Mouse (Mus musculus) gastrocnemius, postnatal 14 days (tissue): ENCODE measurements at regions not wholly inside any gene's neighbourhood (a gene's known extent, or its start where the extent isn't known, plus 50 kb on each side); places are given as distances from the start of the nearest gene placed in this dataset.

Experiments
- DNase-seq: peaks from one replicate; pipeline ENCODE4 v3.0.0; 2021; ENCODE audit warnings: mixed read lengths
- intact Hi-C: fragments of 180-260 bp; cut with DNase I; formaldehyde crosslinking; loops from one replicate; pipeline ENCODE4 v1.15.1; 2025; ENCODE audit warnings: low total_unique reads

DNA sequence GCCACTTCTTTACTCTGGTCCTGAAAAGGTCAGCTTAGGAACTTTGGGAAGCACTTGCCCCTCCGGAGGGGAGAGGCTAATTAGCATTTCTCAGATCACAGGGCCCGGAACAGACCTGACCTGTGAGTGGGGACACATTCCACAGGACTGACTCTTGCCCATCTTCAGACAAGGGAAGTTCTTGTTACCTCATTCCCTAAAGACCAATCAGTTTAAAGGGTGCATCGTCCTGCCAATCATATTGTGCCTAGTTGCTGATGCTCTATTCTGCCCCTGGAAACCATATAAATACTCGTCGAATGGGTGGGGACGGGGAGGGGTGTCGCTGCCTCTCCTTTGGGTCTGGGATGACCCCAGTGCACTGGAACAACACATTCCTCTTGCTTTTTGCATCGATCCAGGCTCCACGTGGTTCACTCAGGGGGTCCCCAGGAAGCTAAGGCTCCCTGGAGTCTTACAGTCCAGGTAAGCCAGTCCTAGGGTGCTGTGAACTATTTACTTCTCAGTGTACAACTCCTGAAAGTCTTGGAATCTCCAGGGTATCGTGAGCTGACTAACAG is 219.9 kb upstream of the Amigo2 start:
- DNase-seq = no peak
- intact Hi-C loops = no loop called here

DNA sequence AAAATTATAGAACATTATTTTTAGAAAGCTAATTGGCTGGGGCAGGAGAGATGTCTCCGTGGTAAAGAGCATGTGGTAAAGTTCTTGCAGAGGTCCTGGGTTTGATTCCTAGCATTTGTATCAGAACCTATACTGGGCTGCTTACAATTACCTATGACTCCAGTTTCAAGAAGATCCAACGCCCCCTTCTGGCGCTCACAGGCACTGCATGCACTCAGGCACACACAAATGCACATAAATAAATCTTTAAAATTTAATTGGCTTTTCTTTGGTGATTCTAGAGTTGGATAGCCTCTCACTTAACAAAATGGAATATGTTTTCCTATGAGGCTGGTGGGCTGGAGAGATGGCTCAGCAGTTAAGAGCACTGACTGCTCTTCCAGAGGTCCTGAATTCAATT is 219.0 kb upstream of the Amigo2 start:
- intact Hi-C loops = no loop called here
- DNase-seq = no peak

DNA sequence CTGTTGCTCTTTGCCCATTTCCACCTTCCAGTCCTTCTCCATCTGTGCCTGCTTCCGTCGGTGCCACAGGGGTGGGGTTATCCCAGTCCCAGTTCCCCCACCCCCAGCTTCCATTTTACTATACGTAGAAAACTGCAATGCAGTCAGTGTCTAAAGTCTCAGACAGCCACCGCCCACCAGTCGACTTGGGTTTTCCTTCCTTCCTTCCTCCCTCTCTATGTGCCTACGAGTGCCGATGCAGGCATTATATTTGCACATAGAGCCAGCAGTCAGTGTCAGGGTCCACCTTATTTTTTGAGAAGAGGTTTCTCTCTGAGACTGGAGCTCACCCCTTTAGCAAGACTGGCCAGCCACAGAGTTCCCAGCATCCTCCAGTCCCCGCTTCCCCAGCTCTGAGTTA is 218.3 kb upstream of the Amigo2 start:
- DNase-seq = no peak
- intact Hi-C loops = no loop called here

DNA sequence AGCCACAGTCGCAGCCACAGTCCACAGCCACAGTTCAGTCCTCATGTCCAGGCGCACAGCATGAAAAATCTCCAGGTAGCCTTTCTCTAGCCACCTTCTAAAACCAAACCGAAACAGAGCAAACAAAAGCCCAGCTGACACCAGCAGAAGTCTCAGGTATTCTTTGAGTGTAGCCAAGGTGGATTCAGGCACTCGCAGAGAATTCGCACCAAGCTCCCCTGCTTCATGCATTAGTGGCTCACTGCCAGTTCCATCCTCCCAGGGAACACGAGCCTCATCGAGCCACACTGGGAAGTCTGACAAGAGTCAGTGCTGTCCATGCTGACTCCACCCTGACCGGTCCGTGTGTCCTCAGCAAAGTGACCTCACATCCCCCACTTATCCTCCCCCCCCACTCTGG is 217.7 kb upstream of the Amigo2 start:
- intact Hi-C loops = no loop called here
- peak; percentile 42 for DNase-seq

DNA sequence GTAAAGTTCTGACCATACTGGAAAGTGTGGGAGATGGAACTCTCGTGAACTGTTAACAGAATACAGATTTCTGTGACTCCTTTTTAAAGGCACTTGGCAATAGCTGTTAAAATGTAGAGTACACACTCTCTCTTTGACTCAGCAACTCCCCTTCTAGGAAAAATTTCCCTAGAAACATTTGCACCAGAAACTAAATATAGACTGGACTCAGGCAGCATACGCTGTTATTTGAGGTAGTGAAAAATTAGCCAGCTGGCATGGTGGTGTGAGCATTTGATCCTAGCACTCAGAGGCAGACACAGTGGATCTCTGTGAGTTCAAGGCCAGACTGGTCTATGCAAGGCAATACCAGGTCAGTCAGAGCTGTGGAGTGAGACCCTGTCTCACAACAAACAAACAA is 215.5 kb upstream of the Amigo2 start:
- intact Hi-C loops = no loop called here
- DNase-seq = no peak

DNA sequence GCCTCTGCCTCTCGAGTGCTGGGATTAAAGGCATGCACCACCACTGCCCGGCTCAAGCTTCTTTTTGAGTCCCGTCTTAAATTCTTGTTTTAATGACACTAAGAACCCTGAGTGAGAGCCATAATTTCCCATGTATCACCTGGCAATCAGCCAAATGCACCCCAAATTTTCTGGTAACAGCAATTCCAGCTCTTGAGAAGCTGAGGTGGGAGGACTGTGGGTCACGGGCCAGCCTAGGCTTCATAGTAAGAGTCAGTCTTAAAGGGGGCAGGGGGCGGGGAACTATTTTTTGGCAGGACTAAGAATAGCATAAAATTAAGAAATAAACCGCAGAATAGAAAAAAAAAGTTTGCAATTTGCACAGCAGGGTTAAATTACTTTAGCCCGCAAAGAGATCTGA is 214.9 kb upstream of the Amigo2 start:
- no peak for DNase-seq
- intact Hi-C loops = no loop called here

DNA sequence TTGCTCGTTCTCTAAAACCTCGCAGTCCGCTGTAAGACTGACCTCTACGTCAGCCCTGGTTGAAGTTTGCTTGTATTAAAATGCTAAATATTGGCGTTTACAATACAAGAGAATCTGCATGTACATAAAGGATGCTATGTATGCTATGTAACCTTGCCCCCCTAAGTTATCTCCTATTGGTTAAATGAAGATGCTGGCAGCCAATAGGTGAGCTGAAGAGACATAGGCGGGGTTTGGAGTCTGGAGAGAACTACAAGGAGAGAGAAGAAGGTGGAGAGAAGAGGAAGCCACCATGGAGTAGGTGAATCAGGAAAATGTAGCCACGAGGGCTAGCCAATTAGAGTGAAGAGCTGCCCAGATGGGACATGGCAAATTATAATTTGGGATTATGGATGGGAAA is 214.0 kb upstream of the Amigo2 start:
- intact Hi-C loops = no loop called here
- no peak for DNase-seq

DNA sequence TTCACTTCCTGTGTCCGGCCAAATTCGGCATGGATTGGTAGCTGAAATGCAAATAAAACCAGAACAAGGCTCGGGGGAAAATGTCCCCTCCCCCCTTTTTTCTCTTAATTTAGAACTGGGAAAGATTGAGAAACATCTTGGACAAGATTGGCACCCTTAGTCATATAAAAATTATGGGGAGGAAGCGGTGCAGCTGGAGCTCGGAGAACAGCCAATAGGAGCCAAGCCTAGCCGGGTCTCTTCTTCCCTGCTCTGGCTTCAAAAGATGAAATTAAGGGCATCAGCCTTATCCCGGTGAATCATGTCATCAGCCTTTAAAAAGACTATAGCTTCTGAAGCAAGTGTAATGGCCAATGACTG is 213.3 kb upstream of the Amigo2 start:
- DNase-seq = no peak
- intact Hi-C loops = no loop called here

DNA sequence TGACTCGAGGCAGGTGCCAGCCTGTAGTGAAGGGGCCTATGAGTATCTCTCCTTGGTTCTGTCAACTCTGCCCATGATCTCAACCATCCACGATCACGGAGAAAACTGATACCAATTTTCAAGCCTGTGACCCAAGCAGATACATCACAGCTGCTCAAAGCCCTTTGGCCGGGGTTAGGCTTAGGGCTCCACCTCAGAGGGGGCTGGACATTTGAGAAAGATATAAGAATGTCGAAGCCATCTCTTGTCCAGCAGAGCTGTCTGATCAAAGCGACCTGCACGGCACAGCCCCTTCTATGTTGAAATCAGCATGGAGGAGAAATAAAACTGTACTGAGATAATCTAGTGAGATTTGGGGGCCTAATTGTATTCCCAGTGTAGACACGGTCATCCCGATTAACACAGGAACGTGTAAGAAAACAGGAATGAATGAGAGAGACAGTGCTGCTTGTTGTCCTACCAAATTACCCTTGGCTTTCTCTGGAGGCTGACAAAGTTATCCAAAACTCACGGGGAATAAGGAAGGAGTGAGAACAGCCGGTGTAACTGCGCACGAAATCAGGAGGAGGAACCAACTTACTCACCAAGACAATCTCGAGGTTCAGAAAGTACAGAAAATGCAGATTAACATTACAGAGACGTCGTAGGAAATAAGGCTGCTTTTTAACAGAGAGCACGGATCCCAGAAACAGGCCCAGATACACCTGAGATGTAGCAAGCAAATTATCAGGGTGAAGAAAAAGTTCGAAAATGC is 212.7 kb upstream of the Amigo2 start:
- intact Hi-C loops = no loop called here
- DNase-seq = no peak

DNA sequence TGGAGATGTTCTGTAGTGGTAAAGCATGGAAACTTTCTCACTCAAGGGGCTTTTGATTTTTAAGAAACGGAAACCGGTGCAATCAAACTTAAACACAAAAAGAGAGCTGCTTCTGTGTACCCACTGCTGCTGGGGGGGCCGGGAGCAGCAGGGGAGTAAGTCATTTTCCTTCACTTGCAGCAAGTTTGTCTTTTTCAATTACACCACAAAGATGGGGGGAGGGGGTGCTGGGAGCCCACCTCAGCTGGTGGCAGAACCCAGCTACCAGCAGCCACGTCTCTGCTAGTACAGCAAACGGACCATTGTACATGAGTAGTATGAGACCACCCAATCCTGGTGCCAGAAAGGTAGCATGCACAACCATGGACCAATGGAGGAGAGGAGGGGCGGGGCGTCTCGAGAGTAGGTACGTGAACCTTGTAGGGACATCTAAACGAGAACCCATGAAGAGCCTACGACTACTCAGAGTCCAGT is 211.7 kb upstream of the Amigo2 start:
- no peak for DNase-seq
- intact Hi-C loops = no loop called here

DNA sequence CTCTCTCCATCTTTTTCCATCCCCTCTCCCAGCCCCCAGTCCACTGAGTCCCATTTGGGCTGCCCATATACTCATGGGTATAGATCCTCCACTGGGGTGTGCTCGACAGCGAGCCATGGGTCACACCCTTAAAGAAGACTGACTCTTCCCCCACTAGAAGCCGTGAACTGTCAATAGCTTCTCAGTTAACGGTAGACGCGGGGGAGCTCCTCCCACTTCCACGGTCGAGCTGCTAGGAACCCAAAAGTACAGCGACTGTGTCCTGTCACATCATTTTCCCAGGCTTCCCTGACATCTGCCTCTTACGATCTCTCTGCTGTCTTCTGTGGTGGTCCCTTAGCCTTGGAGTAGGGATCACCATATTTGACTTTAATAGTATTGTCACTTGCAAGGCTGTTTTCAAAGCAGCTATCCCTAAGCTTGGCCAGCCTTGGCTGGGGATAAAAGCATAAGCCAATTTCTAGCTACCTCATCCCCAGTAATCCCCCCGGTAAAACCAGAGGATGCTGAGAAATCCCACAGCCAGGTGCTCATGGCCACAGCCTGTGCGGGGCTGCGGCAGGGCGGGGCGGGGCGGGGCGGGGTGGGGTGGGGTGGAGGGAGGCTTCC is 211.2 kb upstream of the Amigo2 start:
- intact Hi-C loops = no loop called here
- DNase-seq = no peak

DNA sequence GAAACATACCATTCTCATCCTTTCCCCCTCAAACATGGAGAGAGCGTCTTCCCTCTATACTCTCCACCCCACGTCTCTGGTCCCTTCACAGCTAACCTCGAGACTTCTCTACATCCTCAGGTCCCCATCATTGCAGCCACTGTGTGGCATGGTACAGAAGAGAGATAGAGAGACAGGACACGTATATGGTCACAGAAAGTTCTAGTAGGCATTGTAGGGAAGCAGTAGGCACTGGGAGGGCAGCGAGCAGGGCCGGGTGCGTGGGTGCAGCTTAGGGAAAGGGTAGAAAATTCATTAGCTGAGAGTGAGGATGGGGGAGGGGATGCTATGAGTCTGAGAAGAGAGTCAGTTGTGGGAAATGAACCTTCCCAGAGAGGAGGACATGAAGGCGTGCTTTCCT is 210.4 kb upstream of the Amigo2 start:
- intact Hi-C loops = no loop called here
- DNase-seq = no peak

DNA sequence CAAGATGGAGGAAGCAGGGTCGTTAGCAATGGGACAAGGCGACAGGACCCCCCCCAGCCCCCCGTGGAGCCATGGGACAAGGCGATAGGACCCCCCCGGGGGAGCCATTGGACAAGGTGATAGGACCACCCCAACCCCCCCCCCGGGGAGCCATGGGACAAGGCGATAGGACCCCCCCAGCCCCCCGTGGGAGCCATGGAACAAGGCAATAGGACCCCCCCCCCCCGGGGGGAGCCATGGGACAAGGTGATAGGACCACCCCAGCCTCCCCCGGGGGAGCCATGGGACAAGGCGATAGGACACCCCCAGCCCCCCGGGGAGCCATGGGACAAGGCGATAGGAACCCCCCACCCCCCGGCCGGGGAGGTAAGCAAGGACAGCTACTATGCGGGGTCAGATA is 209.9 kb upstream of the Amigo2 start:
- DNase-seq = peak; percentile 15
- intact Hi-C loops = no loop called here

DNA sequence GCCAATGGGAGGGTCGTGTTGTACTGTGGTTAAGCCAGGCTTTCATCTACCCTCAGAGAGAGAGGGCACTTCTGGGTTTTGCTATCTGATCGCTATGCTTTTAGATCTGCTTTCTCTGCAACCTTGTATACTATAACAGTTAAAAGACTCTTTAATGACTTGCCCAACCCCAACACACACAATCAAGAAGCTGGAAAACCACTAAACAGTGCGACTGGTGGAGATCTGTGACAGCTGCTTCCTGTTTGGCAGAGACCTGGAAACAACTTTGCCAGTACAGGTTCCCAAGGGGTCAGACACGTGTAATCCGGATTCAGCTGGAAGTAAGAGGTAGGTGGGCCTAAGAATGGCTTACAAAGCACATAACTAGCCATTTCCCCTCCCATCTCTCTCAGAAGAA is 208.6 kb upstream of the Amigo2 start:
- DNase-seq = no peak
- intact Hi-C loops = no loop called here

DNA sequence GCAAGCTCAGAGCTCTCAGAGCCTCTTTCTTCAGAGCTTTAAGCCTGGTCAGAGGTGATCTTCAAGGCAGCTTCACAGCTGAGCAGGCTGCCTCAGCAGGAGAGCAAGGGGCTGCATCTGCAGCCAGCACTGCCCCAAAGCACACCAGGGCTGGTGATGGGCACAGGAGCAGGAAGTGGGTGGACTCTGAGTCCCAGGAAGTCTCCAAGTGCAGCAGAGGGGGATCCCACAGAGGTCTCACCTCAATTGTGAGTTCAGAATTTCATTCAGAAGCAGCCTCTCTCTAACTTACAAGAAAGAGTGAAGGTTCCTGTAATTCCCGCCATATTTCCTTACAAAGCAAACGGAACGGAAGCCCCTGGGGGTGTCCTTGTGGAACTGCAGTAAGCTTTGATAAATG is 202.6 kb upstream of the Amigo2 start:
- intact Hi-C loops = no loop called here
- DNase-seq = no peak

DNA sequence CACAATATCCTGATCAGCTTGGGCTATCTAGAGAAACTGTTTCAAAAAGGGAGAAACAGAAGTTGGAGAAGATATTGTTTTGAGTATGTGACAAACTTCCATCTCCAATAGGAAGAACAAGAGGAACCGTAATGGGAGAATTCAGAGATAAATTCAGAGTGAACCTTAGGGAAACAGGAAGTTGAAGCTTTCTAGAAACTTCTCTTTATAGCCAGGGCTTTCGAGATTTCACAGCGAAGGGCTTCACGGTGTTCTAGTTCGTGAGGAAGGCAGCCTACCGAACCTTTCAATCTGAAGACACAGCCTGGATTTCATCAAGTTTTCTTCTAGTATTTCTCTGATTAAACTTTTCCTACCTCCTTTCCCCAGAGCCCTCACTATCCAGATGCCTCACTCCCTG is 201.9 kb upstream of the Amigo2 start:
- DNase-seq = no peak
- intact Hi-C loops = no loop called here

DNA sequence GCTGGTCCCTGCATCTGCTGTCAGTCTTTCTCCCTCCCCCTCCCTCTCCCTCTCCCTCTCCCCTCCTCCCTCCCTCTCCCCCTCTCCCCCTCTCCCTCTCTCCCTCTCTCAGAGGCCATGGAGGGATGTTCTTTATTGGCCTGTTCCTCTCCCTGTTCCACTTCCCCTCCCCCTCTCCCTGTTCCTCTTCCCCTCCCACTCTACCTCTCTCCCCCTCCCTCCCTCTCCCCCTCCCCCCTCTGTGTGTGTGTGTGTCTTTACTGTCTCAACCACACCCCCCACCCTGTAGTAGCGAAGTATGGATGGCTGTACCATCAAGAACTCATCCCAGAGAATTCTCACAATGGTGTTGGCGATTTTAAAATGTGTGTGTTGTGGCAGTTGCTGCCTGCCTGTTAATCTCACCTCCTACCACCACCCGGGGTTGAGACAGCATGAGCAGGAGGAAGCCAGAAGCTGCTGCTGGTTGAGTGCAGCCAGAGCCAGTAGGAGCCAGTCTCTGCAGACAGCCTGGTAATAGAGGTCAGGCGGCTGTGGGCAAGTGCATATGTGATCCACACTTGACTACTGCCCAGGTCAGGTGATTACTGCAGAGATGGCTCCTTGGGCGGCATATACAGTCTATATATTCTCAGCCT is 201.3 kb upstream of the Amigo2 start:
- intact Hi-C loops = no loop called here
- no peak for DNase-seq

DNA sequence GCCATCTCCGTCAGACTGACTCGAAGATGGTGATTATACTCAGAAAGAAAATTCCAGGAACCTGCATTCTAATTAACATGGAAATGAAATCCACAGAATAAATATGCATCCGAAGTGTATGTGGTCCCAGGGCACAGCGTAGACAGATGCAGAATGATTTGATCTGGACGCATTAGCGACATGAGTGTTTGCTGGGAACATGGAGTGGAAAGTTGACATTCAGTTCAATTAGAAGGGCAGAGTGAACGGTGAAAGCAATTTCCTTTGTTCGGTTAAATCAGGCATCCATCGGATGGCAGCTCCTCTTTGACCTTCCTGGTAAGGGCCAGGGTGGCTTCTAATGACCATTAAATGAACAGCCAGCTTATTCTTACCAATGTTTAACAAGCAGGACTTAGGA is 199.1 kb upstream of the Amigo2 start:
- intact Hi-C loops = no loop called here
- no peak for DNase-seq

DNA sequence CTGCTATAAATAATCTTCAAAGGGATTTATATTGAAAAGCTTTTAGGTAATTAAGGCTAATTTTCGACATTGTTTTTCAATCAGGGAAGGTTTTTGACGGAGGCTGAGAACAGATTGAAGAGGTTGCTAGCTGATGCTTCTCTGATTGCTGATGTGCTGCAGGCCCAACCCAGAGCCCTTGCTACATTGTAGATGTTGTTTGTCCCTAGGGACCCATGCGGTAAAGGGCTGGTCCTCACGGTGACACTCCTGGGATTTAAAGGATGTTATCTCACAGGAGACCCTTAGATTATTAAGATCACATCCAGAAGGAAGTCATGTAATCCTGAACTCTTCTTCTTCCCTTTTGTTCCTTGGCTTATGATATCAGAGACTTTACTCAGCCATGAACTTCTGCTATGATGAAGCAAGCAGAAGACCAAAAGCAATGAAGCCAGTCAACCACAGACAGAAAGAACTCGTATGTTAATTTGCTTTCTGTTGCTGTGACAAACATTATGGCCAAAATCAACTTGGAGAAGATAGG is 191.2 kb upstream of the Amigo2 start:
- intact Hi-C loops = no loop called here

More for the DNA sequence above, 191.2 kb upstream of the Amigo2 start:
- no peak for DNase-seq
